In the genomic region with DNA sequence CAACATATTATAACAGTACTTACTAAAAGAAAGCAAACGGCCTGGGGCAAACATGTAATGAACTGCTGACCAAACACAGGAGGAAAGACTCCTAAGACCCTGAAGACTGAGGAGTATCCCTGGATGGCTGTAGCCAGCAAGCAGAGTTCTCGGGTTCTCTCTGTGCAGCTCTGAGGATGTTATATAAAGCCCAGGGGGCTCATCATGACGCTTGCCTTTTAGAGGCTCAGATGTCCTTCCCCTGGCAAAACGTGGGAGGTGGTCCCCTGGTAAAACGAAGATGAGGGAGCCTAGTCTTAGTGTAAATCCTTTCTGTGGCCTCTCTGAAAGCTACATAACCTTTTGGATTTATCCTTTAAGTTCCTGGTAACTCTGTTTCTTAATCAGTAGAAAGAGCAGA, we compare ENCODE assay signal across 17 mouse cellular contexts.
"Had no signal": no experiment of that assay in that cellular context is flagged by ENCODE, and none has a peak within 500 bp of the region (broad histone marks: within the 10 kb centered on the region; RNA-seq: fewer than 3 reads in every experiment).

No protein-coding gene starts in this region.

- H3K4me2 ChIP-seq: limb, embryonic 13.5 days; liver, embryonic 15.5 days; midbrain, embryonic 11.5 days had no signal

- H3K27ac ChIP-seq: kidney, postnatal 0 days; layer of hippocampus, adult 2 months; limb, embryonic 10.5 days; limb, embryonic 13.5 days; liver, embryonic 15.5 days; stomach, postnatal 0 days had no signal

- H3K4me3 ChIP-seq: layer of hippocampus, adult 2 months; limb, embryonic 10.5 days; limb, embryonic 13.5 days; liver, embryonic 15.5 days had no signal

- H3K4me1 ChIP-seq: limb, embryonic 10.5 days; liver, embryonic 15.5 days had no signal

- H3K9ac ChIP-seq: limb, embryonic 13.5 days; liver, embryonic 15.5 days had no signal

- H3K27me3 ChIP-seq: limb, embryonic 13.5 days; liver, embryonic 15.5 days had no signal

- H3K9me3 ChIP-seq: limb, embryonic 10.5 days; limb, embryonic 13.5 days; liver, embryonic 15.5 days had no signal

- DNase-seq: kidney, adult 2 months; kidney, postnatal 25 days; layer of hippocampus, adult 9-11 months; liver; lung, adult 2 months; lung, postnatal 14 days; lung, postnatal 4 days; midbrain, embryonic 14.5 days; thymus, adult 2 months; thymus, postnatal 14 days had no signal
